Mouse (Mus musculus) MEL (cell line): ENCODE measurements around the gene Gkn1. TPM values are rescaled to one million over a fixed set of nuclear protein-coding genes. Genes with fewer than 3 reads are reported as not detected.

Source experiments
- DNase-seq: peaks from one replicate; pipeline ENCODE4 v3.0.0; 2011; ENCODE audit warnings: low read depth, low spot score
- H3K27ac ChIP-seq: 2 replicates; pipeline ENCODE4 v1.5.1; 2012; ENCODE audit warnings: low read depth, mild to moderate bottlenecking, control low read depth, low read length, moderate library complexity; ENCODE audit not compliant: control insufficient read depth
- H3K27me3 ChIP-seq, 2 experiments: fragments of 150-350 bp in 1 of 2; sonication (generic) in 1 of 2; 2 replicates each; pipeline ENCODE4 v1.6.1; 2012; ENCODE audit warnings: low read length in 2 of 2, mild to moderate bottlenecking in 2 of 2, improper control_type of control experiment in 1 of 2, moderate library complexity in 1 of 2; ENCODE audit not compliant: insufficient read depth in 2 of 2, control insufficient read depth in 1 of 2
- H3K36me3 ChIP-seq, 2 experiments: 2 replicates each; pipeline ENCODE4 v1.6.1; 2012 to 2014; ENCODE audit warnings: low read length in 2 of 2, improper control_type of control experiment in 1 of 2, inconsistent platforms in 1 of 2, mild to moderate bottlenecking in 1 of 2; ENCODE audit not compliant: insufficient read depth in 2 of 2, control insufficient read depth in 1 of 2
- H3K4me1 ChIP-seq, 2 experiments: fragments of 150-350 bp in 1 of 2; sonication (generic) in 1 of 2; 2 replicates each; pipeline ENCODE4 v1.6.1; 2012; ENCODE audit warnings: low read length in 2 of 2, improper control_type of control experiment in 1 of 2, mild to moderate bottlenecking in 1 of 2; ENCODE audit not compliant: insufficient read depth in 2 of 2, control insufficient read depth in 1 of 2
- H3K4me3 ChIP-seq, 2 experiments: fragments of 150-350 bp in 1 of 2; sonication (generic) in 1 of 2; 2 replicates each; pipeline ENCODE4 v1.5.1; 2012; ENCODE audit warnings: low read depth in 2 of 2, low read length in 2 of 2, mild to moderate bottlenecking in 2 of 2, moderate library complexity in 2 of 2, control low read depth in 1 of 2, improper control_type of control experiment in 1 of 2; ENCODE audit not compliant: control insufficient read depth in 1 of 2, insufficient read depth in 1 of 2
- H3K79me2 ChIP-seq: 2 replicates; pipeline ENCODE4 v1.6.1; 2012; ENCODE audit warnings: mild to moderate bottlenecking, low read length, moderate library complexity; ENCODE audit not compliant: control insufficient read depth, poor library complexity, insufficient read depth
- H3K9ac ChIP-seq: 2 replicates; pipeline ENCODE4 v1.6.1; 2012; ENCODE audit warnings: low read depth, mild to moderate bottlenecking, control low read depth, low read length, moderate library complexity; ENCODE audit not compliant: control insufficient read depth, poor library complexity, severe bottlenecking
- H3K9me3 ChIP-seq: fragments of 150-350 bp; sonication (generic); replicated peaks from 2 replicates; pipeline ENCODE4 v1.6.1; 2012; ENCODE audit warnings: mild to moderate bottlenecking, low read length, improper control_type of control experiment, moderate library complexity; ENCODE audit not compliant: insufficient read depth
- CHD1 ChIP-seq: IDR thresholded peaks from 2 replicates; pipeline ENCODE4 v1.6.1; 2012; ENCODE audit warnings: low read depth, mild to moderate bottlenecking, inconsistent platforms, low read length, improper control_type of control experiment
- CTCF ChIP-seq, 3 experiments: IDR thresholded peaks in 2 of 3; conservative IDR thresholded peaks in 1 of 3; 2 replicates each; pipeline ENCODE4 v1.5.1; 2011 to 2012; ENCODE audit warnings: low read length in 3 of 3, low read depth in 2 of 3, mild to moderate bottlenecking in 2 of 3, improper control_type of control experiment in 1 of 3, inconsistent platforms in 1 of 3, mixed read lengths in 1 of 3, moderate library complexity in 1 of 3; ENCODE audit not compliant: control insufficient read depth in 1 of 3, insufficient read depth in 1 of 3, poor library complexity in 1 of 3, severe bottlenecking in 1 of 3
- ELF1 ChIP-seq: IDR thresholded peaks from 2 replicates; pipeline ENCODE4 v1.6.1; 2014; ENCODE audit warnings: low read depth, mild to moderate bottlenecking, inconsistent platforms, low read length, improper control_type of control experiment, moderate library complexity
- ETS1 ChIP-seq: IDR thresholded peaks from 2 replicates; pipeline ENCODE4 v1.6.1; 2012; ENCODE audit warnings: low read depth, mild to moderate bottlenecking, inconsistent platforms, low read length, improper control_type of control experiment, moderate library complexity
- MAFK ChIP-seq: IDR thresholded peaks from 2 replicates; pipeline ENCODE4 v1.6.1; 2011; ENCODE audit warnings: low read depth, mild to moderate bottlenecking, low read length, improper control_type of control experiment, borderline replicate concordance
- MAZ ChIP-seq: IDR thresholded peaks from 2 replicates; pipeline ENCODE4 v1.6.1; 2012; ENCODE audit warnings: low read depth, mild to moderate bottlenecking, inconsistent platforms, low read length, improper control_type of control experiment
- MXI1 ChIP-seq: IDR thresholded peaks from 2 replicates; pipeline ENCODE4 v1.6.1; 2011; ENCODE audit warnings: mild to moderate bottlenecking, low read depth, low read length, improper control_type of control experiment
- MYB ChIP-seq: IDR thresholded peaks from 2 replicates; pipeline ENCODE4 v1.6.1; 2011; ENCODE audit warnings: mild to moderate bottlenecking, low read depth, low read length, improper control_type of control experiment
- MYC ChIP-seq: IDR thresholded peaks from 2 replicates; pipeline ENCODE4 v1.6.1; 2011; ENCODE audit warnings: low read depth, mild to moderate bottlenecking, low read length, improper control_type of control experiment, moderate library complexity
- NRF1 ChIP-seq: IDR thresholded peaks from 2 replicates; pipeline ENCODE4 v1.6.1; 2014; ENCODE audit warnings: low read depth, mild to moderate bottlenecking, inconsistent platforms, low read length, improper control_type of control experiment, moderate library complexity; ENCODE audit not compliant: poor library complexity, insufficient read depth, severe bottlenecking
- POLR2AphosphoS2 ChIP-seq: IDR thresholded peaks from 2 replicates; pipeline ENCODE4 v1.6.1; 2011; ENCODE audit warnings: low read length, improper control_type of control experiment
- POLR2AphosphoS5 ChIP-seq: IDR thresholded peaks from 2 replicates; pipeline ENCODE4 v1.6.1; 2012; ENCODE audit warnings: low read depth, borderline replicate concordance, mild to moderate bottlenecking, inconsistent platforms, low read length, moderate library complexity, mixed read lengths
- RAD21 ChIP-seq: IDR thresholded peaks from 2 replicates; pipeline ENCODE4 v1.6.1; 2011; ENCODE audit warnings: mild to moderate bottlenecking, low read depth, low read length, improper control_type of control experiment
- RCOR1 ChIP-seq: IDR thresholded peaks from 2 replicates; pipeline ENCODE4 v1.6.1; 2012; ENCODE audit warnings: low read depth, mild to moderate bottlenecking, inconsistent platforms, low read length, improper control_type of control experiment
- SIN3A ChIP-seq: IDR thresholded peaks from 2 replicates; pipeline ENCODE4 v1.6.1; 2012; ENCODE audit warnings: low read length, improper control_type of control experiment, inconsistent platforms
- SMC3 ChIP-seq: IDR thresholded peaks from 2 replicates; pipeline ENCODE4 v1.6.1; 2011; ENCODE audit warnings: low read depth, low read length, improper control_type of control experiment
- TBP ChIP-seq: IDR thresholded peaks from 2 replicates; pipeline ENCODE4 v1.8.0; 2011; ENCODE audit warnings: low read depth, low read length, improper control_type of control experiment
- ZC3H11A ChIP-seq: IDR thresholded peaks from 2 replicates; pipeline ENCODE4 v1.6.1; 2012; ENCODE audit warnings: low read depth, mild to moderate bottlenecking, inconsistent platforms, low read length, improper control_type of control experiment
- ZKSCAN1 ChIP-seq: IDR thresholded peaks from 2 replicates; pipeline ENCODE4 v1.6.1; 2012; ENCODE audit warnings: low read depth, mild to moderate bottlenecking, inconsistent platforms, low read length, improper control_type of control experiment, moderate library complexity
- ZMIZ1 ChIP-seq: IDR thresholded peaks from 2 replicates; pipeline ENCODE4 v1.6.1; 2012; ENCODE audit warnings: low read depth, mild to moderate bottlenecking, inconsistent platforms, low read length, improper control_type of control experiment, moderate library complexity
- polyA plus RNA-seq, 2 experiments: library from polyadenylated mRNA; stranded (reverse) in 1 of 2; unstranded in 1 of 2; fragments of >175 nt in 1 of 2; fragments of >200 nt in 1 of 2; gene quantifications; 2 replicates each; pipeline versions ENCODE4 v1.2.1 to v1.2.4; 2012; ENCODE audit warnings: low replicate concordance in 2 of 2, low read depth in 1 of 2; ENCODE audit not compliant: insufficient read length in 2 of 2, insufficient read depth in 1 of 2, missing spikeins in 1 of 2
- total RNA-seq: library from RNA; depleted of rRNA; stranded (reverse); fragments of 300-350 nt; gene quantifications from 2 replicates; pipeline ENCODE4 v1.2.3, GENCODE M21; 2012

Gene Gkn1
- total and polyA plus RNA-seq, 3 experiments = not detected

DNA sequence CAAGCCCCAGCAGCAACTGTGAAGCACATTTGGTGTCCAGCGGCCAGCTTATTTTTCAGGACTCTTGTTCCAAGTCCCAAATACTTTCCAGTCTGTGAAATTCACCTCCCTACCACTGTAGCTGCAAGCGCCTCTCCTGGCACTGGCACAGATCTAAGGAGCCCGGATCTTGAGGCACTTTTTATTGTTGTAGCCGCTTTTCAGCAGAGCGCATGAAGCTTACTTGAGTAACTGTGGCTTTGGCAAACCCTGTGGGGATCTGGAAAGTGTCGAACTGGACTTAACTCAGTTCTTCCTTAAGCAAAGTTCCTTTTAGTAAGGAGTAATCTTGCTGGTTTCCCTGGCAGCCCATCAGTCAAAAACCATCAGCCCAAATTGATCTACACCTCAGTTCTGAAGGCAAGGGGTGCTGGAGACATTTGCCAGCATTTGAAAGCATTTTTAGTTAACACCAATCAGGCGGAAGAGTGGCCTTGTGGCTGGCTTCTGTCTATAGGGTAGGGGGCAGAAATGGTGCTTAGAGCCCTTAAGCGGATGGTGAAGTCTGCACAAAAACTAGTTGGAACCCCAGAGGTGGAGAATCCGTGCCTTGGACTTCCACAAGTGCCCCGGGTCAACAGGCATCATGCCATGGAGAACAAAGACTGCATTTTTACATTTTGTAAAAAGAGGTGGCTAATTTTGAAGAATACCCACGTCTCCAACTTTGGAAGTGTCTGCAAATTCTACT lies 16.2 kb downstream of the Gkn1 start:
- DNase-seq = no peak
- Histone ChIP-seq H3K4me1 (no peaks in the 10 kb centered on the region), H3K9ac (no peak overlapping the region), H3K4me3 (no peak overlapping the region), H3K36me3 (no peaks in the 10 kb centered on the region)
- TF ChIP-seq MAFK (no peak), POLR2AphosphoS2 (no peak), ETS1 (no peak), ZC3H11A (no peak), TBP (no peak), MYB (no peak), RAD21 (no peak), ELF1 (no peak), CTCF (IDR thresholded peaks at IDR 0.05 in 2 of 3, conservative IDR thresholded peaks at IDR 0.05 in 1 of 3; ENCODE audit: control insufficient read depth in 1 of 3, insufficient read depth in 1 of 3, low read depth in 2 of 3, low read length in 3 of 3, poor library complexity in 1 of 3, severe bottlenecking in 1 of 3) (no peak), MYC (no peak), SIN3A (no peak), ZMIZ1 (no peak)
- TF ChIP-seq, all 39 proteins: peak for 0
- Histone ChIP-seq H3K79me2 (no peaks in the 10 kb centered on the region), H3K27ac (no peak overlapping the region), H3K27me3 (peaks cover 0 to 2% of the 10 kb centered on the region in 2 experiments; a peak in 1 of 4 replicates), H3K9me3 (no peaks in the 10 kb centered on the region)

DNA sequence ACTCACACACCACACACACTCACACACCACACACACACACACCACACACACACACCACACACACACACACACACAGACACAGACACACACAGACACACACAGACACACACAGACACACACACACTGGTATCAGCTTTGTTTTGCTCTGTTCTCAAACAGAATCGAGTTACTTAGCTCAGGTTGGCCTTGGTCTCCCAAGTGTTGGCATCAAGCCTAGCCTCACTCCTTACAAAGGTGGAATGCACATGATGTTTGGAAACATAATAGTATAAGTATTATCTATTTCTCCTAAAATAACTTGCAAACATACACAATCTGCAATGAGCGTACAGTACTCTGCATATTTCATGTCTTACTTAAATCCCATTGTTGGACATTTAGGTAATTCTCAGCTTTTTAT lies 18.4 kb downstream of the Gkn1 start:
- no peak for DNase-seq
- Histone ChIP-seq H3K9ac (no peak overlapping the region), H3K4me3 (no peak overlapping the region), H3K79me2 (no peaks in the 10 kb centered on the region)
- TF ChIP-seq ZKSCAN1 = no peak
- TF ChIP-seq POLR2AphosphoS2 = no peak
- TF ChIP-seq MAZ = no peak
- no peak for TF ChIP-seq CHD1
- no peak for TF ChIP-seq RCOR1
- no peak for TF ChIP-seq POLR2AphosphoS5
- TF ChIP-seq SMC3 = no peak
- TF ChIP-seq NRF1 = no peak
- TF ChIP-seq MXI1 = no peak
- no peak for TF ChIP-seq TBP
- TF ChIP-seq ETS1 = no peak
- TF ChIP-seq, all 39 proteins: peak for 0
- H3K27me3 ChIP-seq = peaks cover 0 to 1% of the 10 kb centered on the region in 2 experiments; a peak in 1 of 4 replicates
- no peaks in the 10 kb centered on the region for H3K9me3 ChIP-seq
- H3K4me1 ChIP-seq = no peaks in the 10 kb centered on the region
- H3K36me3 ChIP-seq = no peaks in the 10 kb centered on the region
- H3K27ac ChIP-seq = no peak overlapping the region
